Mouse (Mus musculus) gastrocnemius, postnatal 14 days (tissue): Measurements from ENCODE around the gene Apom. TPM values are rescaled to one million over a fixed set of nuclear protein-coding genes. Genes with fewer than 3 reads are reported as not detected.

Experiments used
- DNase-seq: peaks from one replicate; pipeline ENCODE4 v3.0.0; 2021; ENCODE audit warnings: mixed read lengths
- intact Hi-C: fragments of 180-260 bp; cut with DNase I; formaldehyde crosslinking; loops from one replicate; pipeline ENCODE4 v1.15.1; 2025; ENCODE audit warnings: low total_unique reads
- total RNA-seq, 2 experiments: library from RNA; stranded (reverse); gene quantifications; 2 replicates each; pipeline ENCODE4 v1.2.3; 2021

The Apom gene
- total RNA-seq, 2 experiments from 2014 or later = not detected

DNA sequence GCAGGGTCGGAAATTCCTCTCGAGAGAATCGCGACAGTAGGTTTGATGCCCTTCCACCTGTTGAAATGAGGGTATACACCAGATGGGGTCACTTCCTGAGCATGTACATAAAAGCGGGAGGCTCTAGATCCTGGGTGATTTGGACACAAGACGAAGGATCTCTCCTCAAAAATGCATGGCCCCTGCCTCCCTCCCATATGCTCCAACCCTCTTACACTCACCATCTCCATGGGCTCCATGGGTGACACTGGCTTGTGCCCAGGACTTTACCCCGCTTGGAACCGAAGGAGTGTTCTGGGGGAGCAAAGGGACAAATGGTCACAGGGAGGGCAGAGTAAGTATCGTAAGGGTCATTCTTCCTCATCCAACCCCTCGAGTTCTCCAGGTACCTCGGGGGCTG, 29.6 kb upstream of the Apom start:
- intact Hi-C loops = no loop called here

DNA sequence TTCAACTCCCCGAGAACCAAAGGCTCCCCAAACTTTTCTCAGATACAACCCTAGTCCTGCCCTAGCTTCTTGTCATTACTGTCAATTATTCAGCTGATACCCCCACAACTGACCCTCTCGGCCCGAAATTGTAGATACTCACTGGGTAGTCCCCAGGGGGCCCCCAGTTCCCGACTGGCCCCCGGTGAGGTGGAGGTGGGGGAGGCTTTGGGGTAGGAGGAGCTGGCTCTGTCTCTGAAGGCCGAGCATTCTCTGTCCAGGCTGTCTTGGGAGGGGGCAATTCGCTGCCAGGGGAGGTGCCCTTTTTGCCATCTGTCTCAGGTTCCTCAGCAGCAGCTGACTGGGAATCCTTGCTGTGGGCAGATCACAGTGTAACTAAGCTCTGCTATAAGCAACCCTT, 27.8 kb upstream of the Apom start:
- no peak for DNase-seq
- intact Hi-C loops = no loop called here

More for the DNA sequence above, 29.6 kb upstream of the Apom start:
- DNase-seq = no peak

DNA sequence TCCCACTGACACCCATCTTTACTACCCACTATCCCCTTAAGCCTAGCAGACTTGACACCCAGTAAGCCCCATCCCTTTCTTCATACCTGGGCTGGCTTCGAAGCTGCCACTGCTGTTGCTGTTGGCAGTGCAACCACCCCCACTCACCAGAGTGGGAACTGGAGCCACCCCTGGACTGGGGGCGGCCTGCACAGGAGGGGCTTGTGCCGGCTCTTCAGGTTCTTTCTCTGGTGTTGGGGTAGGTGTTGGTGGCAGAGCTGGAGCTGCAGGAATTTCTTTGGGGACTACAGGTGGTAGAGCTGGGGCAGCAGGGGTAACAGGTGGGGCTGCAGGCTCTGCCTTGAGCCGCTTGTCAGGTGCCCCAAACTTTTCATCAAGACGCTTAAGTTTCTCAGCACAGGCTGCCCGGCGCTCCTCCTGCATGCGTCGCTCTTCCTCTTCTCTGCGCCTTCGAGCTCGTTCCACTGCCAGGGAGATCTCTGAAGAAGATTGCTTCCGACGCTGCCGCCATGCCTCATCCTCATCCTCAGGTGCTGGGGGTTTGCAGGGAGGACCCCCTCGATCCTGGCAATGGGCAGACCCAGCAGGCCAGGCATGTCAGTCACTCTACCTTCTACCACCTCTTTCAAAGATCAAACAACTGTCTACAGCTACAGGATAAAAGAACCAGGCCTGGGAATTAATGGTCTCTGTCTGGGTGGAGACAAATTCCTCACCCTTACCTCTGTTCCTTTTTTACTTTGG, 27.2 kb upstream of the Apom start:
- DNase-seq = no peak
- intact Hi-C loops = no loop called here

DNA sequence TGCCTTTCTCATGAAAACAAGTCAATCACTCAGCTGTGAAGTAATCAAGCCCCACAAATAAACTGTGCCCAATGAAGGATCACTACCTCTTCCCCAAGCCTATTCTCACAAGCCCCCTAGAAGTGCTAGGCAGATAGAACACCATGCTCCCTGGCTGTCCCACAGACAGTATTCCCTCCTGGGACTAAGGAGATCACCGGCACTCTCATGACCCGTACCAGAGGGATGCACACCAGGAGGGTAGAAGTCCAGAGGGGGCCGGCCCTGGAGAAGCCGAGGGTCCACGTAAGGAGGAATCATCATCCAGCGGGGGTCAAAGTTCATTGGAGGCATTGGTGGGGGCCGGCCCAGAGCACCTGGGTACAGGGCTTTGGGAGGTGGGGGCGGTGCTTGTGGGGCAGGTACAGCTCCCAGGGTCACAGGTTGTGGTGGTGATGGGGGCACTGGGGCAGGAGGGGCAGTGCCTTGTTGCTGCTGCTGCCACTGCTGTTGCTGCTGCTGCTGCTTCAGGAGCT, 25.9 kb upstream of the Apom start:
- intact Hi-C loops = no loop called here
- DNase-seq = no peak

DNA sequence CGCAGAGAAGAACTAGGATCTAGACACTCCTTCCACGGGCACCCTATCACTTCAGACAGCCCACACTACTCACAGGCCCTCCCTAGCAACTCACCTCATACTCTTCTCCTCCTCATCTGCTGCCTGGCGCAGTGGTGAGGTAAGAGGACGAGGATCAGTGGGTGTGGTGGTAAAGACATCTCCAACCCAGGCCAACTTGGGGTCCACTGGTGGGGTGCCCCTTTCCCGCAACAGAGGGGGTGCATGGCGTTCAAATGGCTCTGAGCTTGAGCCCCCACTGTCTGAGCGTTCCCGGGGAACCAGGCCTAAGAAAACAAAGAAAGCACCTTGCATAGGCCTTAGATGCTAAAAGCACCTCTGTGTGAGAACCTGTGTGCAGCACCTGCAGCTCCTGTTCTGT, 25.4 kb upstream of the Apom start:
- intact Hi-C loops = no loop called here
- DNase-seq = no peak

DNA sequence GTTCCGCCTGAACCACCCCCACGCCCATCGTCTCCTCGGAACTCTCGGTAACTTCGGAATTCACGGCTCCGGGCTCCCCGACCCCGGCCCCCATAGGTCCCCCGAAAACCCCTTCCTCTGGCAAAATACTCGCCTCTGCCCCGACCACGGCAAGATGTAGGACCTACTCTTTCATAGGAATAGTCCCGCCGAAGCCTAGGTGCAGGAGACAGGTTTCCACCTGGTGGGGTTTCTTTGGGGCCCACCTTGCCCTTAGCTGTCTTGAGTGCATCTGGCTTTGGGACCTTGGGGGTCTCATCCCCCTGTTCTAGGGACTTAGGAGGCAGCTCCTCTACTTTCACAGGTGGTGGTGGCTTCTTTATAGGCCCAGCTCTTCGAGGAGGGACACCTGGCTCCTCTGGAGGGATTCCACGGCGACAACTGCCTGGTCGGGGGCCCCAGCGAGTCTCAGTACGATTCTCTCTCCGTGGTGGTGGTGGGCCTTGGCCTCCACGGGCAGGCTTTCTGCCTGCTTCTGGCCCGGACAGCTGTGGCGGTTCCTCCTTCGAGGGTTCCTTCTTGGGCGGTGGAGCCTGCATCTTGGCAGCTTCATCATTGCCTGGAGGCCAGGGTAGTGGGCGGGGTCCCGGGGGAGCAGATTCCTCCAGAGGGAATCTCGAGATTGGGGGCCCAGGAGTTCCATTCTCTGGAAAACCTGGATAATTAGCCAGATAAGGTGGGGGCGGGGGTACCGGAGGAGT, 24.8 kb upstream of the Apom start:
- intact Hi-C loops = no loop called here
- no peak for DNase-seq

DNA sequence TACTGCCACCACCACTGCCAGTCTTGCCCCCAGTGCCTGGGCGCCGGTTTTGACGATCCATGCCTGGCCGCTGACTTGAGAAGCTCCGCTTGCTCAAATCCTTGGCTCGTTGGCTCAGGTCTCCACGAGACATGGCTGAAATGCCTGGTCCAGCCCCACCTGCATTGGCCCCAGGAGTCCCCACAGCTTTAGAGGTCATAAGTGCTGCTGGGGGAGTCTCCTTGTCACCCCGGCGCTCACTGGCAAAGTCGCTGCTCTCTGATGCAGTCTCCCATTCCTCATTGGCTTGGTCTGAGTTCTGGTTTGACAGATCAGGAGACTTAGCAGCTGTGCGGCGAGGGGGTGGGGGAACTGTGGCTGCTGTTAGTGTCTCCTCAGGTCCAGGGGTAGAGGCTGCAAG, 23.6 kb upstream of the Apom start:
- intact Hi-C loops = no loop called here

DNA sequence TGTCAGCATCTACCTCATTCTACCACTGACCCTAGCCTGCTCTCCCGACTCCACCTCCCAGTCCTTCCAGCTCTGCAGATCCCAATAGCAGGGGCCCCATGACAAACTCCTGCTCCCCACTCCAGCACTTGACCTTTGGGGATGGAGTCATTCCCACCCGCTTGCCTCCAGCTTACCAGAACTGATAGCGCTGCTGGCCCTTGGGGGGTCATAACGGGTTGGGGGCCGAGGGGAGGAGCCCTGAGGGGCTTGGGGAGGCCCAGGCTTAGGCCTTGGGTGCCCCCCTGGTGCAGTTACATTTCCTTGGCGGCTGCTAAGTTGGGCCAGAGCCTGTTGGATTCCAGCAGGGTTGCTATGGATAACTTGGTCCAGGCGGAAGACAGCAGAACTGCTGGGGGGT, 22.8 kb upstream of the Apom start:
- intact Hi-C loops = no loop called here
- DNase-seq = no peak

More for the DNA sequence above, 23.6 kb upstream of the Apom start:
- DNase-seq = no peak

DNA sequence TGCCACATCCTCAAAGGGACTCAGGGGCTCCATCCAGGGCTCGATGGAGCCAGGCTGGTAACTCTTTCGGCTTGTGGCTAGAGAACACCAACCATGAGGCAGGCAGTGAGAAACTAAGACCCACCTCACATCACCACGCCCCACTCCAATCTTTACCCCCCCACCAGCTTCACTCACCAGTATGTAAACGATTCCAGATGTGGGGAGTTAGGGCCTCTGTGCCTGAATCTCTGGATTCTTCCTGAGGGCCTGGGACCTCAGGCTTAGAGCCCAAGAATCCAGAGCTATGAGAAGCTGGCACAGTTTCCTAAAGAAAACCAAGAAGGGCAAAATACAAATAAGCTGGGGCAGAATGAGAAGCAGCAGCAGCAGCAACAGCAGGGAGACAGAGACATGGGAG, 22.1 kb upstream of the Apom start:
- no peak for DNase-seq
- intact Hi-C loops = no loop called here

DNA sequence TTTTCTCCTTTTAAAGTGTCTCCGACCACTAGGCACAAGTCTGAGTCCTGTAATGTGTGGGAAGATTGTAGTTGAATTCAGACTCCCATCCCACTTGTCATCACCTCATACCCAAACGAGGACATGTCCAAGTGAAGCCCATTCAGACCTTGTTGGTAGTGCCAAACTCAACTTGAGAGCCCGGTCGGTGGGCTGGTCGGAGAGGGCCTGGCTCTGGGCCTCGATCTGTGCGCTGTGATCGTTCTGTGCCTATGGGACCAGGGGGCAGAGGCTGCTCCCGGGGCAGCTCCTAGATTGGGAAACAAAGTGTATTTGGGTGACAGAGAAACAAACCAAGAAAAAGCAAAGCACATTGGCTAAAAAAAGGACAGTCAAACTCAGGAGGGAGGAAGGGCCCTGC, 21.2 kb upstream of the Apom start:
- DNase-seq = no peak
- intact Hi-C loops = no loop called here

DNA sequence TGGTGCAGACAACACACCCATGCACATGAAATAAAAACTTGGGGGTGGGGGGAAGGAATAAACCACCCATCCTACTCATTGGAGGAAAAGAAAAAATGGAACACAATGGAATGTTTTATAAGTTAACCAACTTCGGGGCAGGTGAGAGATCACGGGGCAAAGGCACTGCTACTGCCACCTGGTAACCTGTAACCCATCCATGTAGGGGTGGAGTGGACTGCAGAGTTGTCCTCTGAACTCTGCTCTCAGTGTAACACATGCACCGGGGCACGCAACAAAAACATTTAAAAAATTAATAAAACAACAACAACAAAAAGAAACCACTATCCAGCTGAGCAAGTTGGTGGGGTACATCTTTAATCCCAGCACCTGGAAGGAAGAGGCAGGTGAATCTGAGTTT, 20.3 kb upstream of the Apom start:
- intact Hi-C loops = no loop called here

DNA sequence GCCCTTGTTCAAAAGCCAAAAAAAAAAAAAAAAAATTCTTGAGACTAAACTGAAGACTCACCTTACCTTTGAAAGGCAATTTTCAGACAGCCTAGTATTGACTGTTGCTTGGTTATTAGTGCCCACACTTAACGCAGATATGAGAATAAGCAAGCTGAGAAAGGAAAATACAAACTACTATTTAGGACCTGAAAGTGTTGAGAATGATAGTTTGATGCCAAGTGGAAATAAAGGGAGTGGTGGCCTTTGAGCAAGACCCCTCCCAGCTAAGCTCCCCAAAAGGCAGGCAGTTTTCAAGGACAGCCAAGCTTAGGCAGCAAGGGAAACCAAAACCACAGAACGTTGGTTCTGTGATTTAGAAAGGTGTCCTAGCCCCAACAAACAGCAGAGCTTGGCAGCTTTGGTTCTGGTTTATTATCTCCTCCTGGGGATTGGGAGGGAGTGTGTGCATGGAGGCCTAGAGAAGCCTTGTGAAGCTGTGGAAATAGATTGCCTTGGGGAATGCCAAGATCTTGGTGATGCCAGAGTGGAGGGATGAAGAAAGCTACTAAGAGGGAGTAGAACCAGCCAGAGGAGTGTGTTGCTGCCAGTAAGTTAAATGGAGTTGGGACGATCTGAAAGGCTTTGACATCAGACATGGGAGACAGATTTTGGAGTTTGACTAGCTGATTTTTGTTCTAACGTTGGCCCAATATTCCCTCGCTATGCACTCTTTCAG, 16.2 kb upstream of the Apom start:
- DNase-seq = no peak
- intact Hi-C loops = no loop called here

More for the DNA sequence above, 20.3 kb upstream of the Apom start:
- DNase-seq = no peak

DNA sequence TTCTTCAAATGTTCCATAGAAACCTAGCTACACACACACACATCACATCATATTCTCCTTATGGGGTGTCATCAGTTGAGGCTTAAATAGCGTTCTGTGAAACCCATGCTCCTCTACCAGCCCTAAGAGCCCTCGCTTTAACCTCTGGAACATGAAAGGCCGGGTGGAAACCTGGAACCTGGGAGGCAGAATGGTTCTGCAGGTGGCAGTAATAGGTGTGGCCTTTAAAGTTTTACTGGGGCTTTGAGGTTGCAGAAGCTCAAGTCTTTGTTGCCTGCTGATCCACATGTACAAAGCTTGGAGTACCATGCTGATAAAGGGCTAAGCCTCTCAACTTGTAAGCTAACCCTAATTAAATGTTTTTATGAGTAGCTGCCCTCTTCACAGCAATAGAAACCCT, 15.5 kb upstream of the Apom start:
- intact Hi-C loops = no loop called here
- no peak for DNase-seq

DNA sequence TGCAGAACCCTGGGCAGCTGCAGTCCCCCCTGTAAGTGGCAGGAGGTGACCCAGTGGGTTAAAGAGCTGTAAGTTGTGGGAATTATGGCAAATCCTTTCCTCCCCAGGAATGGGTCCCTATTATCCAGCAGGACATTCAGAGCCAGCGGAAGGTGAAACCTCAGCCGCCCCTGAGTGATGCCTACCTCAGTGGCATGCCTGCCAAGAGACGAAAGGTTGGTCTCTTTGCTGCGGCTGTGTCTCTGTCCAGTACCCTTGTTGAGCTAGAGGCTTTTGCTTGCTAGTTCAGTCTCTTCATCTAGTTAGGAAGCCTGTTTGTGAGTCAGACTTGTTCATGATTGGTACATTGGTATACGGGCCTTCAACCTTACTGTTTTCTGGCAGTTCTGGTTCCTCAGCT, 14.3 kb upstream of the Apom start:
- intact Hi-C loops = no loop called here
- no peak for DNase-seq

DNA sequence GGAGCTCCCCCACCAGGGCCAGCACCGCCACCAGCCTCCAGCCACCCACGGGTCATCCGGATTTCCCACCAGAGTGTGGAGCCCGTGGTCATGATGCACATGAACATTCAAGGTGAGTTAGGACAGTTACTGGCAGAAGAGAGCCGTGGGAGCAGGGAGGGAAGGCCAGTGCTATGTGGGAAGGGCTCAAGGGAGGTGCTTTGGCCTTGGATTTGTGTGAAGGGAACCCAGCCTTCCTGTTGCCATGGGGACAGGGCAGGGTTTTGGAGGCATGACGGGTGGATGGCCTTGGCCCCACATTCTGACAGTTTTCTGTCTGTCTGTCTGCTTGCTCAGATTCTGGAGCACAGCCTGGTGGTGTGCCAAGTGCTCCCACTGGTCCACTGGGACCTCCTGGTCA, 10.1 kb upstream of the Apom start:
- DNase-seq = no peak
- intact Hi-C loops = no loop called here

DNA sequence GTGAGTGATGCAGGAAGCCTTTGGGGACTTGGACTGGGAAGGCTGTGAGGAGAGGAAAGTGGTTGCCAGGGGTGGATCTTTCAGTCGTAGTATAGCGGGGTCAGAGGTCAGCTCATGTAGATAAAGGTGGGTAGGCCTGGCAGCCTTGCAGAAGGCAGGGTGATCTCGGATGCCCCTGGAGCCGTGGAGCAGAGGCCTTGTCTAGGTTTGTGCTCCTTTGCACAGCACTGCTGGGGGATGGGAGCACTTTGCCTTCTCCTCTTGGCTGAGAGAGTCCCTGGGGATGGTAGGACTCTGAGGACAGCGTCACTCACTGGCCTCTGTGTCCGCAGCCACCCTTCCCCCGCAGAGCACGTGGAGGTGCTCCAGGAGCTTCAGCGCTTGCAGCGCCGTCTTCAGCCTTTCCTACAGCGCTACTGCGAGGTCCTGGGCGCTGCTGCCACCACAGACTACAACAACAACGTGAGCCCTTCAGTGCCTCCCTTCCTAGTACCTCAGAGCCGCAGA, 8.7 kb upstream of the Apom start:
- intact Hi-C loops = no loop called here
- no peak for DNase-seq

DNA sequence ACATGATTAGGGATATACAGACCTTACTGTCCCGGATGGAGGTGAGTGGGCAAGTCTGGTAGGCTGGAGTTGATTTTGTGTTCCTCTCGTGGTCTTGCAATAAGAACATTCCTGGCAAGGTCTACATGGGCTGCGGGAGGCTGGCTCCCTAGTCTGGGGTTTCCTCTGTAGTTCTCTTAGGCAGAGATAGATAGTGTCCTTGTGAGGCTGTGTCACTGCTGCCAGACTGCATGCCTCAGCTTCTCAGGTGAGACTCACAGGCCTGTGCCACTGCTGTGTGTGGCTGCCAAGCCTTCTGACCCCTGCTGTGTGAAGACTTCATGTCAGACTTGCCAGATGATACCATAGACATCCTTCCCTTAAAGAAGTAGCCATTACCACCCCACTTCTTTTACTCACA, 7.4 kb upstream of the Apom start:
- no peak for DNase-seq
- intact Hi-C loops = no loop called here

DNA sequence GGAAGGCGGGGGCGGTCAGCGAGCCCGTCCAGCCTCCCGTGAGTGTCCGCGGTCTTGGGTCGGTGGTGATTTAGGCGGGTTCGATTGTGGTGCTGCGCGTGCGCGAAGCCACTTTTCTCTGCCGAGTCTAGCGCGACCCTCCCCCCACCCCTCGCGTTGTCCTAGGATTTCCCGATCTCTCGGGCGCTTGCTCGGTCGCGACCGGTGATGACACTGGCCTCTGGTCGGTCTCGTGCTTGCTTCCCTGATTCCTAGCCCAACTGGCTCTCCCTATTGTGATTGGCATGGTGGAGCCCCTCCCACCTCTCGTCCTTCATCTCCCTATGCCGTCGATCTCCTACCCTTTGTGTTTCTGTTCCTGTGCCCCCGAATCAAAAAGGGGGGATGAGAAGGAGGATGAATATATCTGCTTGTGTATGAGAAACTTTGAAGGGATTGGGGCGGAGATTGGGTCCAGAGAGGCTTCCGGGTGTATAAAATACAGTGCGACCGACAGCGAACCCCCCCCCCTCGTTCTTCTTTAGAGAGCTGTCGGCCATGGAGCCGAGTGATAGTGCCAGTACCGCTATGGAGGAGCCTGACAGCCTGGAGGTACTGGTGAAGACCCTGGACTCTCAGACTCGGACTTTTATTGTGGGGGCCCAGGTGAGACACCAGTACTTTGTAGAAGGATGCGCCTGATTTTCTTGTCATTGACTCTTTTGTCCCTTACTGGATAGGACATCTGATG, 3.9 kb upstream of the Apom start:
- DNase-seq = no peak
- intact Hi-C loops = no loop called here

DNA sequence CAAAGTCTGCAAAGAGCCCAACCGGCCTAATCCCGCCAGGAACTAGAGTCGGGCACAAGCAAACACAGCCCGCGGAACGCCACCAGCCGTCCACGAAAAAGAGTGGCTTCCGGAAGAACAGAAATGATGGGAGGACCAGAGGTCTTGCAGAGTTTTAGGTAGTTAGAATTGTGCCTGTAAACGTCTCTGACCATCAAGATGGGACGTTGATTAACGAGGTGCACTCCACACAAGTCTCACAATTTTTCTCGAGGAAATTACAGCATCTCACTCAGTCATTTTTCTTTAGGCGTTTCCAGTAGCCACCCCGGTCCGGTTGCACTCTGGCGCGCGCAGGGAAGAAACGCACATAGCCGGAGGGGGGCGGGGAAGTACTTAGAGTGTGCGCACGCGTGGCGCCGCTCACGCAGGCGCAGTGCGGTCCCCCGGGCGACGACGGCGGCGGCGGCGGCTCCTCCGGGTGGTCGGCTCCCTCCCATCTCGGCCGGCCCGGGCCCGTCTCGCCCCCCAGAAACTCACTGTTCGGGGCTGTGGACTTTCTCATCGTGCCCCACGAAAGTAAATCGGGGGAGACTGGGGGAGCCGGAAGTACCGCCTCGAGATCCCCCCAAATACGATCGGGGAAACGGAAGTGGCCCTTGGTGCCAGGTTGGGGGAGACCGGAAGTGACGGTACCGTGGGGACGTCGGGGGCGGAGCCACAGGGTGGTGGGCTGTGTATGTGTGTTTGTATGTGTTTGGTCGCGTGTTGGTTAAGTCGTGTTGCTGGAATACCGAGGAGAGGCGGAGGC, 3.1 kb upstream of the Apom start, which contains the start of gene Bag6:
Bag6 (plus strand) TSS at position 378 of the 790 bp plus-strand sequence.
- peak; percentile 93 for DNase-seq
- intact Hi-C loops = no loop called here
